Mouse (Mus musculus) forebrain, embryonic 16.5 days (tissue): ENCODE results near the gene Tbx3. TPM values are rescaled to one million over a fixed set of nuclear protein-coding genes. Genes with fewer than 3 reads are reported as not detected.

ENCODE experiments used
- ATAC-seq: fragments of 200-750 bp; cut with Nextera tagmentation; 2 replicates; pipeline ENCODE4 v1.8.0; 2017; ENCODE audit warnings: mild to moderate bottlenecking, moderate library complexity
- H3K27ac ChIP-seq: fragments of 300-500 bp; sonication (generic); 2 replicates; pipeline ENCODE4 v1.5.1; 2014; ENCODE audit warnings: low read length, control low read depth
- H3K27me3 ChIP-seq: fragments of 300-500 bp; sonication (generic); replicated peaks from 2 replicates; pipeline ENCODE4 v1.6.1; 2014; ENCODE audit warnings: low read length; ENCODE audit not compliant: control insufficient read depth, insufficient read depth
- H3K36me3 ChIP-seq: fragments of 300-500 bp; sonication (generic); 2 replicates; pipeline ENCODE4 v1.6.1; 2014; ENCODE audit not compliant: control insufficient read depth, insufficient read depth
- H3K4me1 ChIP-seq: fragments of 300-500 bp; sonication (generic); replicated peaks from 2 replicates; pipeline ENCODE4 v1.6.1; 2014; ENCODE audit warnings: low read length; ENCODE audit not compliant: control insufficient read depth, insufficient read depth
- H3K4me2 ChIP-seq: fragments of 300-500 bp; sonication (generic); 2 replicates; pipeline ENCODE4 v1.6.1; 2014; ENCODE audit warnings: mild to moderate bottlenecking, low read length, control low read depth
- H3K4me3 ChIP-seq: fragments of 300-500 bp; sonication (generic); replicated peaks from 2 replicates; pipeline ENCODE4 v1.5.1; 2014; ENCODE audit warnings: mild to moderate bottlenecking, low read length, control low read depth
- H3K9ac ChIP-seq: fragments of 300-500 bp; sonication (generic); replicated peaks from 2 replicates; pipeline ENCODE4 v1.6.1; 2014; ENCODE audit warnings: low read depth, low read length, control low read depth
- H3K9me3 ChIP-seq: fragments of 300-500 bp; sonication (generic); 2 replicates; pipeline ENCODE4 v1.6.1; 2016; ENCODE audit warnings: low read length; ENCODE audit not compliant: control insufficient read depth
- WGBS: fragments of 180-500 bp; shearing (Covaris S2); extraction: QIAGEN DNeasy Blood & Tissue Kit; methylation state at CpG from one replicate; pipeline ENCODE4 v1.1.7; 2014; 5-methylcytosine and 5-hydroxymethylcytosine counted together
- polyA plus RNA-seq: library from polyadenylated mRNA; unstranded; fragments of >200 nt; fragmentation: Nextera tagmentation; extraction: Ambion mirVana; gene quantifications from 2 replicates; pipeline ENCODE4 v1.2.1, GENCODE M21; 2015

Gene Tbx3
- polyA plus RNA-seq, 1 experiment from 2014 or later, result 3.0 TPM

DNA sequence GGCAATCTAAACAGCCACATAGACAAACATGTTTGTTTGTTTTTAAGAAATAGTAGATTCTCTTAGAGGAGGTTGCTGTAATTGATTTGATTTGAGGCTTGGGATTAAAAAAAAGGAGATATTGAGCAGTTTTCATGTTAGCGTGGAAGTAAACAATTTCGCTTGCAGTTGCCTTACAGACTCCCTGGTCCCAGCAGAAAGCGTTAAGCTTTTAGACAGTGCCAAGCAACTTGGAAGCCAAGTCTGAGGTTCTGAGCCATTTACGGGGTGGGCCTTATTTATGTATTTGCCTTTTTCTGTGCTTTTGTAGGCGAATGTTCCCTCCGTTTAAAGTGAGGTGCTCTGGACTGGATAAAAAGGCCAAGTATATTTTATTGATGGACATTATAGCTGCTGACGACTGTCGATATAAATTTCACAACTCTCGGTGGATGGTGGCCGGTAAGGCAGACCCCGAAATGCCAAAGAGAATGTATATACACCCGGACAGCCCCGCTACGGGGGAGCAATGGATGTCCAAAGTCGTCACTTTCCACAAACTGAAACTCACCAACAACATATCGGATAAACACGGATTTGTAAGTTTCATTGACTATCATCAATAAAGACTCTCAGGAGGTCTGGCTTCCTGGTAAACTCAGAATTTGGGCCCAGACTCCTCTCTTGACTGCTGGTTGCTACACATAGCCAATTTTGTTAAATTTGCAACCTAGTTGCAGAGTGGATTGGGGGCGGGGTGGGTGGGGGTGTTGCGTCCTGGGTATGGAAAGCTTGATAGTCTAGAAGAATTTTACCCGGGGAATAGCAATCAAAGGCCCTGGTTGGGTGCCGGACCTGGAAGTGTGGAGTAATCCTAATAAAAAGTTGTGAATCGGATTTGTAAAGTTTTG lies 3.5 kb downstream of the Tbx3 start:
- no peaks in the 10 kb centered on the region for H3K36me3 ChIP-seq
- WGBS, result 4% methylated on average over 22 of the region's 22 CpGs
- H3K4me3 ChIP-seq, result no peak overlapping the region

DNA sequence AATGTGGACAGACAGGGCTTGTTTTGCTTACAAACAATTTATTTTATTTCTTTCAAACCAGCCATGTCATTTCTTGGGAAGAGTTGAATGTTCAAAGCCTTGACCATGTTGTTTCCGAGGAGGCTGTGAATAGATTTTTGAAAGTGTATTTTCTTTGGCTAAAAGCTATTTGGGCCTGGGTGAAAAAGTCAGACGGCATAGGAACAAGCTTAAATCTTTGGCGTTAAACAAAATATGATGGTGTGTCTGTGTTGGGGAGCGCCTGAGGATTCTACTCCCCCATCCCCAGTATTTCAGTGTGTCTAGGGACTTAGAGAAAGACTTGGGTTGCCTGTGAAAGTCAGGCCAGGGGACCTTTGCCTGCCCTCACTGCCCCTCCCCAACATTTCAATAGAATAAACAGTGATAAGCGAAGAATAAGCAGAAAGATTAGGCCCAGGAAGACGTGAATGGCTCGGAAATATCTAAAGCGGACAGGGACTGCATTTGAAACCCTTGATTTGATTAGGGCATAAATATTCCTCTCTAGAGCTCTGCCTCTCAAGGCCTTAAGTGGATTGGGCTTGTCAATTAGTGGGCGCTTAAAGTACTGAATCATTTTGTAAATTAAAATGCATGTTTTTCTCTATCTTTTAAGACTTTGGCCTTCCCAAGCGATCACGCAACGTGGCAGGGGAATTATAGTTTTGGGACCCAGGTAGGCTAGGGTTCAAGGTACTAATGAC lies 4.3 kb downstream of the Tbx3 start:
- H3K27ac ChIP-seq, result no peak overlapping the region
- H3K36me3 ChIP-seq, result no peaks in the 10 kb centered on the region
- H3K27me3 ChIP-seq, result peaks cover 84% of the 10 kb centered on the region
- no peak overlapping the region for H3K4me2 ChIP-seq
- H3K4me1 ChIP-seq, result peaks cover 9% of the 10 kb centered on the region
- no peaks in the 10 kb centered on the region for H3K9me3 ChIP-seq
- no peak for ATAC-seq
- no peak overlapping the region for H3K4me3 ChIP-seq
- 4% methylated on average over 12 of the region's 12 CpGs for WGBS
- H3K9ac ChIP-seq, result no peak overlapping the region

More for the DNA sequence above, 3.5 kb downstream of the Tbx3 start:
- H3K27me3 ChIP-seq, result peaks cover 84% of the 10 kb centered on the region
- no peak overlapping the region for H3K4me2 ChIP-seq
- H3K4me1 ChIP-seq, result peaks cover 9% of the 10 kb centered on the region
- no peaks in the 10 kb centered on the region for H3K9me3 ChIP-seq
- no peak for ATAC-seq
- H3K9ac ChIP-seq, result no peak overlapping the region
- no peak overlapping the region for H3K27ac ChIP-seq

DNA sequence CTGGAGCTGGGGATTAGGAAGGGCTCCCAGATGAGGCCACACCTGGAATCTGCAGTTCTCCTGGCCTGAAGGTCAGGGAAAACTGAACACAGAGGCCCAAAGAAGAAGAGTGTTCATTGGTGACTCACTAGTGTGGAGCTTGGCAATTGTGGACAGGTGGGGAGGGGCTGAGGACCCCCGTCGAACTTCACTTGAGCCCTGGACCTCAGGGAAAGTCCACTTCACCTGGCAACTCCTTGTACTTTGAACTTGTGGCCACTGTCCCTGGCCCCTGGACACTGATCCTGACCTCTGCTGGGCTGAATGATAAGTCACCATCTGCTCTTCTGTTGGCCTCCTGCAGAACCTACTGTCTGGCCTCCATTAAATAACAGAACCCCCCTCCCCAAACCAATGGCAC lies 5.8 kb downstream of the Tbx3 start:
- no peaks in the 10 kb centered on the region; the same call in 1 of the 2 replicates for H3K4me1 ChIP-seq
- H3K36me3 ChIP-seq, result no peaks in the 10 kb centered on the region
- no peak overlapping the region for H3K4me2 ChIP-seq
- no peaks in the 10 kb centered on the region for H3K9me3 ChIP-seq
- H3K9ac ChIP-seq, result no peak overlapping the region
- ATAC-seq, result no peak
- no peak overlapping the region for H3K27ac ChIP-seq
- 0% methylated on average over 2 of the region's 2 CpGs for WGBS
- no peak overlapping the region for H3K4me3 ChIP-seq
- H3K27me3 ChIP-seq, result peaks cover 90% of the 10 kb centered on the region

DNA sequence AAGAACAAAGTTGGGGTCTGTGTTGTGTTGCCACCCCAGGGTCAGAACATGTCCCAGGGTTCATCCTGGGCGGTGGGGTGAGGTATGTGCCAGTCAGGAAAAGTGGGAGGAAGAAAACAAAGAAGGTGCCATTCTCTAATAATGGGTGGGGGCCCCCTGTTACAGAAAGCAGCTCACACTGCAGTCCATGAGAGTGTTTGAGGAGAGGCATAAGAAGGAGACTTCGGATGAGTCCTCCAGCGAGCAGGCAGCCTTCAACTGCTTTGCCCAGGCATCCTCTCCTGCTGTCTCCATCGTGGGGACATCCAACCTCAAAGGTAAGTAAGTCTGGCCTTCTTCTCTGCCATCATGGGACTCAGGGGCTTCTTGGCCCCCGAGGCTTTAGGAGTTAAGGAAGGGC lies 8.0 kb downstream of the Tbx3 start:
- Histone ChIP-seq H3K27me3 (peaks cover 96% of the 10 kb centered on the region), H3K9ac (no peak overlapping the region), H3K4me2 (no peak overlapping the region), H3K4me3 (no peak overlapping the region), H3K9me3 (no peaks in the 10 kb centered on the region), H3K4me1 (no peaks in the 10 kb centered on the region), H3K27ac (no peak overlapping the region), H3K36me3 (no peaks in the 10 kb centered on the region)
- WGBS, result 7% methylated on average over 5 of the region's 5 CpGs
- ATAC-seq, result no peak

DNA sequence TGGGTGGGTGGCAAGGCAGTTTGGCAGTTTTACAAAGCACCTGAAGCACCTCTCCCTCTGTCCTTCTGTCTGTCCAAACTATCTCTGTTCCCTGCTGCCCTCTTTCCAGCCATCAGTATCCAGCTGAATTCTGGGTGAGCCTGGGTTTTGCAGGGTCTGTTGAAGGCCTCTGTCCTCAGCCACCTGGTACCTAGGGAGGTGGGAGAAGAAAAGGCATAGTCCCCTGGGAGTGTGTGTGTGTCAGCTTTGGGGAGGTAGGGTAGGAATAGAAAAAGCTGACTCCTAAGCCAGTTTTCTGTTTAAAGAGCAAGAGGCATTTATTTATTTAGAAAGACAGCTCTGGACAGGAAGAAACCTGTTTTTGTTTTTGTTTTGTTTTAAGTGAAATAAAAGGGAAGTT lies 8.6 kb downstream of the Tbx3 start:
- H3K36me3 ChIP-seq, result no peaks in the 10 kb centered on the region
- no peaks in the 10 kb centered on the region for H3K9me3 ChIP-seq
- no peak overlapping the region for H3K9ac ChIP-seq
- no peak overlapping the region for H3K27ac ChIP-seq
- H3K4me3 ChIP-seq, result no peak overlapping the region
- no peaks in the 10 kb centered on the region for H3K4me1 ChIP-seq
- peaks cover 96% of the 10 kb centered on the region for H3K27me3 ChIP-seq
- no peak for ATAC-seq
- no peak overlapping the region for H3K4me2 ChIP-seq

DNA sequence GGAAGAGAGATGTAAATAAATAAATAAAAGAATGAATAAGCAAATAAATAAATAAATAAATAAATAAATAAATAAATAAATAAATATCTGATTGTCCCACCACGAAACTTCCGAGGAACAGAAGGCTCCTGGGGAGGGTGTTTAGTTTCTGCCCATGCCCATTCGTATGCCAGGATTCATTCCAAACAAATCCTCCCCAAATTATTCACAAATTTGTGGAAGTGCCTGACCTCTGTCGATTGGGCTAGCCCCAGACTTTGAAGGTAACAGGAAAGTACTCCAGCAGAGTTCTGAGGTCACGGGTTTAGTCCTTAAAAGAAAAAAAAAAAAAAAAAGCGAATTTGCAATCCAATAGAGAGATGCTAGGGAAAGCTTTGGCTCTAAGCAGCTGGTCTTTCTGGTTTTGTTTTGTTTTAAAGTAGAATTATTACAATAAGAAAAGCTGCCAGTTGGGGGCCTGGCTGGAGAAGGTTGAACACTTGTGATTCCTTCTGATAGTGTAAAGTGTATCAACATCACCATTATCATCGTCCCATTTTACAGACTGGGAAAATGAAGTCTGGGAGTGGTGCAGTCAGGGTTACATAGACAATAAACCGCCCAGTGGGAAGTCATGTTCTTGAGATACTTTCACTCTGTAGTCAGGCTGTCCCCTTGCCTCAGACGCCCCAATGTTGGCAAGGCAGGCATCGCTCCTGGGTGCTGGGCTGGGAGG lies 9.3 kb downstream of the Tbx3 start:
- Histone ChIP-seq H3K4me1 (no peaks in the 10 kb centered on the region), H3K9ac (no peak overlapping the region), H3K27ac (no peak overlapping the region), H3K27me3 (peaks cover 93% of the 10 kb centered on the region), H3K4me2 (no peak overlapping the region), H3K4me3 (no peak overlapping the region), H3K36me3 (no peaks in the 10 kb centered on the region), H3K9me3 (no peaks in the 10 kb centered on the region)
- 7% methylated on average over 10 of the region's 10 CpGs for WGBS
- ATAC-seq, result no peak

DNA sequence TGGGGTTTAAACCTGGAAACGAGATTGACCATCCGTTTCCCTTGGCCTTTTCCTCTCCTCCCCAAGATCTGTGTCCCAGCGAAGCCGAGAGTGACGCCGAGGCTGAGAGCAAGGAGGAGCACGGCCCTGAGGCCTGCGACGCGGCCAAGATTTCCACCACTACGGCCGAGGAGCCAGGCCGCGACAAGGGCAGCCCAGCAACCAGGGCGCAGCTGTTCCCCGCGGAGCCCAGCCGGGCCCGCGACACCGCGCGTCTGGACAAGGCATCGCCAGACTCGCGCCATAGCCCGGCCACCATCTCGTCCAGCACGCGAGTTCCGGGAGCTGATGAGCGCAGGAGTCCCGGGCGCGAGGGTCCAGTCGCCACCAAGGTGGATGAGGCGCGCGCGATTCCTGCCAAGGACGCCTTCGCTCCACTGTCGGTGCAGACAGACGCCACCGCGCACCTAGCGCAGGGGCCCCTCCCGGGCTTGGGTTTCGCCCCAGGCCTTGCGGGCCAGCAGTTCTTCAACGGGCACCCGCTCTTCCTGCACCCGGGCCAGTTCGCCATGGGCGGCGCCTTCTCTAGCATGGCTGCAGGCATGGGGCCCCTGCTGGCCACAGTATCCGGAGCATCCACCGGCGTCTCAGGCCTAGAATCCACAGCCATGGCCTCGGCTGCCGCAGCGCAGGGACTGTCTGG lies 10.0 kb downstream of the Tbx3 start:
- H3K4me3 ChIP-seq, result no peak overlapping the region
- under 1% methylated on average over 62 of the region's 62 CpGs for WGBS
- H3K27ac ChIP-seq, result no peak overlapping the region
- ATAC-seq, result no peak
- H3K4me2 ChIP-seq, result no peak overlapping the region
- H3K9ac ChIP-seq, result no peak overlapping the region
- no peaks in the 10 kb centered on the region for H3K4me1 ChIP-seq
- no peaks in the 10 kb centered on the region for H3K36me3 ChIP-seq
- no peaks in the 10 kb centered on the region for H3K9me3 ChIP-seq
- H3K27me3 ChIP-seq, result peaks cover 93% of the 10 kb centered on the region

DNA sequence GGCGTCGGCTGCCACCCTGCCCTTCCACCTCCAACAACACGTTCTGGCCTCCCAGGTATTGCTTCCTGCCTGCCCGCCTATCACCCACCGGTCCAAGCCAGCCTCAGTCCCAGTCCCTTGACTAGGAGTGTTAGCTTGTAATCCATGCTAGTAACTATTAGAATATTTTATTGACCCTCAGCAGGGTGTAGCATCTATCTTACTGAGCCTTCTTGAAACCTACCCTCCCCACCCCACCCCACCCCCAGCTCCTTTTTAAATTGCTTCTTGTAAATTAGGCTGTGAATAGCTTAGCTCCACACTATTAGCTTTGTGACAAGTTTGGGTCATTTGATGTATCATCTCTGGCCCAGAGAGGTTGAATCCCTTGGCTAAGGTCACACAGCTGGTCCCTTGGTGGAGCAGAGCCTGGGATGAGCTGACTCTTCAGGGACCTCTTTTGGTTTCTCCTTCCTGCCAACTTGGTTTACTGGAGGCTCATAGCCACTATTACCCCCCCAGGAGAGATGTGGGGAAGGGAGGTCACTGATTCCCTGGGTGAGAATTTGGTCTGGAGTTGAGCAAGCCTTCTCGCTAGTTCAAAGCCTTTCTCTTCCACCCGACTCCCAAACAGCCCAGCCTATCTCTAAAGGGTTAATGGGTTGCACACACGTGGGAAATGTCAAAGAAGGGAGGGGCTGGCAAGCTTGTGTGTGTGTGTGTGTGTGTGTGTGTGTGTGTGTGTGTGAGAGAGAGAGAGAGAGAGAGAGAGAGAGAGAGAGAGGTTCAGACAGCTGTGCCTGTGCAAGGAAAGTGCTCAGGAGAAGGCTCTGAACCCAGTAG lies 10.8 kb downstream of the Tbx3 start:
- H3K4me1 ChIP-seq, result 0 out of 2 replicates have a peak, but pooled peaks cover 3% of the 10 kb centered on the region
- ATAC-seq, result no peak
- 3% methylated on average over 8 of the region's 8 CpGs for WGBS

More for the DNA sequence above, 10.8 kb downstream of the Tbx3 start:
- H3K27me3 ChIP-seq, result peaks cover 93% of the 10 kb centered on the region
- no peaks in the 10 kb centered on the region for H3K36me3 ChIP-seq
- no peak overlapping the region for H3K27ac ChIP-seq
- no peak overlapping the region for H3K4me3 ChIP-seq
- no peak overlapping the region for H3K9ac ChIP-seq
- no peak overlapping the region for H3K4me2 ChIP-seq
- no peaks in the 10 kb centered on the region for H3K9me3 ChIP-seq
